Comparison of ENCODE assay signal across 16 mouse cellular contexts in the genomic region with DNA sequence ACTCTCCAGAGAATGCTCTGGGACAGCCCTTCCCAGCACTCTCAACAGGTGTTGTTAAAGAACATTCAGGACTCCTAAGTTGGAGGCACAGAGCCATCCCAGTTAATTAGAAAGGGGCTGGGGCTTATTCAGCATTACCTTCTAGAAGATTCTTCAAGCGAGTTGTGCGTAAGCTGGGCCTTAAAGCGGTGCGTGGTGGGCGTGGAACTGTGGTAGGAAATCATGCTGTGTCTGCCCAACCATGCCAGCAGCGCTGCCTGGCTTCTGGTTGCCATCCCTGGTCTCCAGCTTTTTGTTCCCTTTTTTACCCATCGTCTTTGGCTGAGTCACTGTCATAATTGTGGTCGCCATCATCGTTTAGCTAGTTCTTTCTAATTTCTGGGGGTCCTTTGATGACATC. TPM values are rescaled to one million over a fixed set of nuclear protein-coding genes. Genes with fewer than 3 reads are reported as not detected.
DNase-seq lines count a peak whose midpoint lies in the region; ATAC-seq and TF ChIP-seq lines count a peak whose summit lies in the region.
"Had no signal": no experiment of that assay in that cellular context is flagged by ENCODE, and none has a peak within 500 bp of the region (broad histone marks: within the 10 kb centered on the region; RNA-seq: fewer than 3 reads in every experiment).

No protein-coding gene starts in this region.

- H3K9me3 ChIP-seq in midbrain, embryonic 11.5 days (ENCODE audit: control insufficient read depth, low read length), result no peaks in the 10 kb centered on the region
- H3K9me3 ChIP-seq: forebrain, embryonic 15.5 days; hindbrain, embryonic 13.5 days; midbrain, embryonic 15.5 days had no signal

- H3K4me1 ChIP-seq in kidney, adult 2 months (ENCODE audit: control insufficient read depth, insufficient read depth, low read length), result no peaks in the 10 kb centered on the region
- peaks cover 63% of the 10 kb centered on the region for H3K4me1 ChIP-seq in spleen, adult 2 months (ENCODE audit: control insufficient read depth, insufficient read depth, insufficient read length)
- H3K4me1 ChIP-seq in cortical plate, adult 2 months (ENCODE audit: control insufficient read depth, insufficient read depth, low read length), result peaks cover 19% of the 10 kb centered on the region
- no peaks in the 10 kb centered on the region for H3K4me1 ChIP-seq in midbrain, embryonic 11.5 days (ENCODE audit: control insufficient read depth, insufficient read depth, low read length)

- WGBS in kidney, adult 2 months, result 70% methylated on average over 9 of the region's 9 CpGs
- WGBS in spleen, adult 2 months, result 16% methylated on average over 9 of the region's 9 CpGs
- whole genome bisulfite sequencing in midbrain, embryonic 11.5 days, result 92% methylated on average over 9 of the region's 9 CpGs

- TF ChIP-seq CTCF in kidney, adult 2 months (conservative IDR thresholded peaks at IDR 0.05; ENCODE audit: insufficient read depth, insufficient read length, low read depth, low read length), result no peak
- TF ChIP-seq CTCF in spleen, adult 2 months (IDR thresholded peaks at IDR 0.05; ENCODE audit: extremely low read depth, insufficient read depth, insufficient read length, insufficient replicate concordance), result no peak
- no peak for TF ChIP-seq CTCF in cortical plate, adult 2 months (IDR thresholded peaks at IDR 0.05; ENCODE audit: extremely low read depth, insufficient read depth, low read length)

- H3K27ac ChIP-seq in kidney, adult 2 months (ENCODE audit: insufficient read depth, low read depth, low read length), result peak overlapping the region; percentile 24
- peak overlapping the region; percentile 30 for H3K27ac ChIP-seq in spleen, adult 2 months (ENCODE audit: insufficient read depth, low read length)
- H3K27ac ChIP-seq in cortical plate, adult 2 months (ENCODE audit: insufficient read depth, low read length), result peak overlapping the region; percentile 3; the same call in 1 of the 2 replicates
- no peak overlapping the region for H3K27ac ChIP-seq in midbrain, embryonic 11.5 days (ENCODE audit: low read depth, low read length)
- H3K27ac ChIP-seq: forebrain, embryonic 15.5 days; hindbrain, embryonic 13.5 days; liver, embryonic 14.5 days; midbrain, embryonic 15.5 days had no signal

- H3K36me3 ChIP-seq in kidney, adult 2 months (ENCODE audit: control insufficient read depth, insufficient read depth, low read length), result no peaks in the 10 kb centered on the region
- H3K36me3 ChIP-seq in spleen, adult 2 months (ENCODE audit: control insufficient read depth, insufficient read depth, low read length), result no peaks in the 10 kb centered on the region
- no peaks in the 10 kb centered on the region for H3K36me3 ChIP-seq in splenic B cell, adult 2 months (ENCODE audit: control insufficient read depth, insufficient read depth, low read length, poor library complexity, severe bottlenecking)
- no peaks in the 10 kb centered on the region for H3K36me3 ChIP-seq in midbrain, embryonic 11.5 days (ENCODE audit: control insufficient read depth, insufficient read depth, low read length)
- H3K36me3 ChIP-seq: forebrain, embryonic 15.5 days; hindbrain, embryonic 13.5 days; midbrain, embryonic 15.5 days had no signal

- H3K4me2 ChIP-seq in midbrain, embryonic 11.5 days, result no peak overlapping the region
- H3K4me2 ChIP-seq: hindbrain, embryonic 13.5 days; midbrain, embryonic 15.5 days had no signal

- H3K27me3 ChIP-seq in kidney, adult 2 months (replicated peaks; ENCODE audit: control insufficient read depth, insufficient read depth, low read length), result no peaks in the 10 kb centered on the region
- no peaks in the 10 kb centered on the region for H3K27me3 ChIP-seq in spleen, adult 2 months (ENCODE audit: control insufficient read depth, insufficient read depth, low read length)
- H3K27me3 ChIP-seq in splenic B cell, adult 2 months (ENCODE audit: control insufficient read depth, insufficient read depth, low read length, poor library complexity, severe bottlenecking), result no peaks in the 10 kb centered on the region
- peaks cover 5% of the 10 kb centered on the region; the same call in 1 of the 2 replicates for H3K27me3 ChIP-seq in midbrain, embryonic 11.5 days (ENCODE audit: control insufficient read depth, insufficient read depth, low read length)

- no peak for DNase-seq in kidney, adult 2 months
- DNase-seq in kidney, postnatal 36 days, result no peak
- DNase-seq in spleen, adult 2 months (ENCODE audit: low read depth in 1 of 2, low spot score in 2 of 2), result peak; percentile 48 to 68
- DNase-seq in spleen, adult 12 weeks (ENCODE audit: low spot score), result no peak
- peak; percentile 89 for DNase-seq in splenic B cell, adult 2 months (ENCODE audit: low read depth, low spot score)
- no peak for DNase-seq in midbrain, embryonic 11.5 days (ENCODE audit: low spot score, missing footprints)
- DNase-seq: gastrocnemius, postnatal 14 days; thymus, postnatal 14 days had no signal

- no peak overlapping the region for H3K4me3 ChIP-seq in kidney, adult 2 months (ENCODE audit: insufficient read depth, low read depth, low read length)
- no peak overlapping the region for H3K4me3 ChIP-seq in spleen, adult 2 months (ENCODE audit: extremely low read depth, insufficient read depth, insufficient read length)
- H3K4me3 ChIP-seq in cortical plate, adult 2 months (ENCODE audit: insufficient read depth, low read length), result no peak overlapping the region; the same call in 1 of the 2 replicates
- no peak overlapping the region for H3K4me3 ChIP-seq in midbrain, embryonic 11.5 days (ENCODE audit: low read depth, low read length)
- H3K4me3 ChIP-seq: forebrain, embryonic 15.5 days; hindbrain, embryonic 13.5 days; midbrain, embryonic 15.5 days had no signal

- no peak overlapping the region for H3K9ac ChIP-seq in midbrain, embryonic 11.5 days (ENCODE audit: low read length)
- H3K9ac ChIP-seq: forebrain, embryonic 15.5 days; hindbrain, embryonic 13.5 days; liver, embryonic 14.5 days; midbrain, embryonic 15.5 days had no signal

- TF ChIP-seq POLR2A in kidney, adult 2 months (IDR thresholded peaks at IDR 0.05; ENCODE audit: low read depth, low read length), result no peak
- TF ChIP-seq POLR2A in spleen, adult 2 months (IDR thresholded peaks at IDR 0.05; ENCODE audit: low read depth, low read length), result no peak
- peak; percentile 40; the same call in 1 of the 2 replicates for TF ChIP-seq POLR2A in cortical plate, adult 2 months (IDR thresholded peaks at IDR 0.05; ENCODE audit: extremely low read depth, insufficient read depth, low read length)

- no peak for ATAC-seq in midbrain, embryonic 11.5 days (ENCODE audit: low FRiP score)
- ATAC-seq: forebrain, embryonic 15.5 days; intestine, postnatal 0 days; midbrain, embryonic 15.5 days; Patski had no signal

RNA-seq across cellular contexts. Expression of gene Pde2a, which starts 33.0 kb away (rescaled TPM):
- polyA plus RNA-seq in kidney, adult 2 months (2012; rRNA removed), result 26.9 and 28.6 TPM in 2 replicates
- polyA plus RNA-seq in spleen, adult 2 months (2012; rRNA removed), result 42.6 and 48.4 TPM in 2 replicates
- polyA plus RNA-seq in cortical plate, adult 2 months (2012; rRNA removed), result 223 and 236 TPM in 2 replicates
- 11.1 and 13.0 TPM in 2 replicates for polyA plus RNA-seq in midbrain, embryonic 11.5 days (2014; fragmentation: Nextera tagmentation; extraction: Ambion mirVana)

RNA-seq across cellular contexts. Expression of gene Gm45837, which starts 43.8 kb away (rescaled TPM):
- not detected in 2 replicates for polyA plus RNA-seq in kidney, adult 2 months (2012; rRNA removed)
- 1.1 TPM in 1 of 2 replicates, not detected in the other for polyA plus RNA-seq in spleen, adult 2 months (2012; rRNA removed)
- polyA plus RNA-seq in cortical plate, adult 2 months (2012; rRNA removed), result 0.56 and 0.59 TPM in 2 replicates
- not detected in 2 replicates for polyA plus RNA-seq in midbrain, embryonic 11.5 days (2014; fragmentation: Nextera tagmentation; extraction: Ambion mirVana)
- polyA plus RNA-seq: forebrain, embryonic 15.5 days; heart, embryonic 14.5 days; hindbrain, embryonic 13.5 days; intestine, postnatal 0 days; liver, embryonic 14.5 days; midbrain, embryonic 15.5 days had no signal

Comparison
In these comparisons a context has a peak if more than half of its experiments do, and no peak if none do; other contexts are left out.
1. DNase-seq: peak in spleen, adult 2 months (2 of 2) and splenic B cell, adult 2 months (single experiment); none in kidney, adult 2 months (single experiment), kidney, postnatal 36 days (0 of 2), spleen, adult 12 weeks (single experiment) and midbrain, embryonic 11.5 days (single experiment).